Mouse (Mus musculus) ES-Bruce4 (cell line): Measurements from ENCODE around the gene Brpf3.

Experiments
- CTCF ChIP-seq: IDR thresholded peaks from one replicate; pipeline ENCODE4 v1.8.1; 2011; ENCODE audit warnings: low read depth, low read length
- POLR2A ChIP-seq: IDR thresholded peaks from one replicate; pipeline ENCODE4 v1.8.1; 2011; ENCODE audit warnings: low read length; ENCODE audit not compliant: insufficient read depth

DNA sequence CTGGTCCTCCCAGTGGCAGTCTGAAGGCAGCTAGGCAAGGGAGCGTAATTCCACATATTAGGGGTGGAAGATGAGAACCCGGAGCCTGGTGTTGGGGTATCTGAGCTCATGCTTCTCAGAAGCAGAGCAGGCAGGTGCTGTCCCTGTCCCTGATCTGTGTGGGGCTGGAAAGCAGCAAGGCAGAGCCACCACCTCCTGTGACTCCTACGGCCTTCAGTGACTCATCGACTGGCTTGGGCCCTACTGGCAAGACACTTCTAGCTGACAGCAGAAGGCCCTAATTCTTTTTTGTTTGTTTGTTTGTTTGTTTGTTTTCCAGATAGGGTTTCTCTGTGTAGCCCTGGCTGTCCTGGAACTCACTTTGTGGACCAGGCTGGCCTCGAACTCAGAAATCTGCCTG is 49.6 kb downstream of the Brpf3 start:
- TF ChIP-seq POLR2A, result no peak
- TF ChIP-seq CTCF, result no peak
